Mouse (Mus musculus) stomach, postnatal 0 days (tissue): ENCODE measurements around the gene Eif4h. TPM values are rescaled to one million over a fixed set of nuclear protein-coding genes. Genes with fewer than 3 reads are reported as not detected.

Experiments
- ATAC-seq: fragments of 200-750 bp; cut with Nextera tagmentation; 2 replicates; pipeline ENCODE4 v1.8.0; 2017; ENCODE audit not compliant: low FRiP score, low TSS enrichment
- DNase-seq: peaks from one replicate; pipeline ENCODE4 v3.0.0-alpha.2; 2016; ENCODE audit warnings: low spot score
- H3K27ac ChIP-seq: fragments of 300-500 bp; sonication (generic); replicated peaks from 2 replicates; pipeline ENCODE4 v1.5.1; 2014; ENCODE audit warnings: mild to moderate bottlenecking, control low read depth
- H3K27me3 ChIP-seq: fragments of 300-500 bp; sonication (generic); 2 replicates; pipeline ENCODE4 v1.6.1; 2014; ENCODE audit warnings: low read length; ENCODE audit not compliant: control insufficient read depth, insufficient read depth
- H3K36me3 ChIP-seq: fragments of 300-500 bp; sonication (generic); 2 replicates; pipeline ENCODE4 v1.6.1; 2014; ENCODE audit warnings: low read length, mixed read lengths; ENCODE audit not compliant: control insufficient read depth, insufficient read depth
- H3K4me1 ChIP-seq: fragments of 300-500 bp; sonication (generic); replicated peaks from 2 replicates; pipeline ENCODE4 v1.6.1; 2014; ENCODE audit warnings: antibody characterized with exemption; ENCODE audit not compliant: control insufficient read depth, insufficient read depth
- H3K4me2 ChIP-seq: fragments of 300-500 bp; sonication (generic); replicated peaks from 2 replicates; pipeline ENCODE4 v1.6.1; 2014; ENCODE audit warnings: low read depth, mild to moderate bottlenecking, control low read depth, moderate library complexity
- H3K4me3 ChIP-seq: fragments of 300-500 bp; sonication (generic); 2 replicates; pipeline ENCODE4 v1.5.1; 2014; ENCODE audit warnings: low read depth, low read length, control low read depth
- H3K9ac ChIP-seq: fragments of 300-500 bp; sonication (generic); 2 replicates; pipeline ENCODE4 v1.6.1; 2014; ENCODE audit warnings: mild to moderate bottlenecking, low read length, control low read depth, mixed read lengths
- H3K9me3 ChIP-seq: fragments of 300-500 bp; sonication (generic); 2 replicates; pipeline ENCODE4 v1.6.1; 2016; ENCODE audit warnings: low read length; ENCODE audit not compliant: control insufficient read depth
- CTCF ChIP-seq: IDR thresholded peaks from 2 replicates; pipeline ENCODE4 v1.5.1; 2016; ENCODE audit warnings: antibody characterized with exemption, low read depth, mild to moderate bottlenecking, moderate library complexity
- EP300 ChIP-seq: optimal IDR thresholded peaks from 2 replicates; pipeline ENCODE3; 2016; ENCODE audit warnings: antibody characterized with exemption
- WGBS: fragments of 180-500 bp; shearing (Covaris S2); extraction: QIAGEN DNeasy Blood & Tissue Kit; methylation state at CpG from one replicate; pipeline ENCODE4 v1.1.7; 2014; 5-methylcytosine and 5-hydroxymethylcytosine counted together
- polyA plus RNA-seq: library from polyadenylated mRNA; unstranded; fragments of >200 nt; fragmentation: Nextera tagmentation; extraction: Ambion mirVana; gene quantifications from 2 replicates; pipeline ENCODE4 v1.2.1, GENCODE M21; 2015

Eif4h gene
- polyA plus RNA-seq, 1 experiment from 2014 or later: 238 TPM

DNA sequence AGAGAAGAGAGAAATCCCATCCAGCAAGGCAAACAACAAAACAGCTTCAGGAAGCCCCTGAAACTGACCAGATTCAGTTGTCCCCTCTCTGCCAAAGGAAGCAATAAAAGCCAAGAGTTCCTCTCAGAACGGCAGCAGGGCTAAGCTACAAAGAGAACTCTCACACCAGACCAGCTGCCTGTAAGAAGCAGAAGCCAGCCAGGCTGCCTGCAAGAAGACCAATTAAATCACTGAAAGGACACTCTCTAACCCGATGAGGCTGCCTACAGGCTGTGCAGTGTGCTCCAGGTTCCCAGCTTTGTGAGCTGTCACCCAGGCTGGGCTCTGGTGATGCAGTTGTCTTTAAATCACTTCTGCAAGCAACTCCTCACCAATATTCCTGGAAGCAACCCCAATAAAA lies 44.5 kb upstream of the Eif4h start:
- ATAC-seq (no peak), DNase-seq (no peak)
- TF ChIP-seq CTCF (no peak), EP300 (no peak)
- no peaks in the 10 kb centered on the region for H3K36me3 ChIP-seq
- no peak overlapping the region for H3K9ac ChIP-seq
- peaks cover 12% of the 10 kb centered on the region for H3K4me1 ChIP-seq
- H3K27ac ChIP-seq: no peak overlapping the region
- no peaks in the 10 kb centered on the region for H3K9me3 ChIP-seq
- H3K4me3 ChIP-seq: no peak overlapping the region
- H3K27me3 ChIP-seq: no peaks in the 10 kb centered on the region
- 70% methylated on average over 2 of the region's 2 CpGs for WGBS
- H3K4me2 ChIP-seq: no peak overlapping the region

DNA sequence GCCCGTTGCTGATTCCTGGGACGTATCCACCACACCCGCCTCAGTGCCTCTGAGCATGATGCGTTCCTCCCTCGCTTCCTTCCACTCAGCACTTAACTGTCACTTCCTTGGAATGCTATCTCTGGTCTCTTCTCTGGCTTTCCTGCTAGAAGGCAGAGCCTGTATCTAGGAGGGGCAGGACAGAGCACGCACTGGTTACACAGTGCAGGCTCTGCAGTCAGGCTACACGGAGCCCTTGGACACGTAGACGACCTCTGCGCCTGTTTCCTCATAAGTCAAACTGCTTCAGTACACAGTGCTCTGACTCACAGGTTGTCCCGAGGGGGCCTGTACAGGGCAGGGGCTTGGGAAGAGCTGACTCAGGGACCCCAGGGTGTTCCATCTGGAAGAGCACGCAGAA lies 40.9 kb upstream of the Eif4h start:
- H3K4me3 ChIP-seq: no peak overlapping the region
- no peaks in the 10 kb centered on the region for H3K36me3 ChIP-seq
- no peak overlapping the region for H3K4me2 ChIP-seq
- WGBS: 15% methylated on average over 12 of the region's 12 CpGs
- TF ChIP-seq CTCF: no peak
- TF ChIP-seq EP300: no peak
- no peaks in the 10 kb centered on the region for H3K27me3 ChIP-seq
- no peak overlapping the region for H3K9ac ChIP-seq
- H3K4me1 ChIP-seq: peaks cover 15% of the 10 kb centered on the region
- DNase-seq (peak; percentile 60), ATAC-seq (peak; percentile 81)
- H3K9me3 ChIP-seq: no peaks in the 10 kb centered on the region
- peak overlapping the region; percentile 5 for H3K27ac ChIP-seq

DNA sequence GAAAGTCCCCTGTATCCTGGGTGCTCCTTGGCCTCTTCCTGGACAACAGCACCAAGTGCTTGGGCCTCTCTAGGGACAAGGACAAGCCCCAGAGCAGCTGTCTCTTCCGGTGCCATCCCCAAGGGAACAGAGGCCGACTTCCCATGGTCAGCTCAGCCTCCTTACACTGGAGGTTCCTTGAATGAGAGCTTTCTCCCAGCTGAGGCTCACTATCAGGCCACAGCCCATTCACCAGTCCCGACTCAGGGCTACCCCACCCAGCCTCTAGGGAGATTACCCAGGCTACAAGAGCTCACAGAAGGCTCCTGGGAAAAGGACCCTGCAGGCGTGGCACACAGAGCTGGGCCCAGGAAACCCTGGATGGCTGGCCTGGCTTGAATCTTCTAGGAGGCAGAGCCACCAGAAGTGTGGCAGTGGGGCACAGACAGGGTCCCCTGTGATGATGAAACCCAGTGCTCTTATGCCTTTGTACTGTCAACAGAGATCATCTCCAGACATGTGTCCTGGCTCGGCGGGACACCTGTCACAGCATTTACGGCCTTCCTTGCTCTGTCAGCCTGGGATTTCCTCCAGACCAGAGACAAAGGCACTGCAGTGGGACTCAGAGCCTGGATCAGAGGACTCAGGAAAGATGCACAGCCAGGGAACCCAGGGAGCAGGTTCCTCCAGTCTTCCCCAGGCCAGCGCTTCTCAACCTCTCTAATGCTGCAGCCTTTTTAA lies 39.7 kb upstream of the Eif4h start:
- Histone ChIP-seq H3K27ac (peak overlapping the region; percentile 53), H3K9me3 (no peaks in the 10 kb centered on the region), H3K4me3 (no peak overlapping the region), H3K27me3 (no peaks in the 10 kb centered on the region), H3K4me1 (peaks cover 15% of the 10 kb centered on the region), H3K4me2 (no peak overlapping the region), H3K9ac (peak overlapping the region; percentile 8; the same call in 1 of the 2 replicates), H3K36me3 (no peaks in the 10 kb centered on the region)
- 60% methylated on average over 8 of the region's 8 CpGs for WGBS
- TF ChIP-seq EP300 (no peak), CTCF (no peak)
- peak; percentile 16; the same call in 1 of the 2 replicates for ATAC-seq
- DNase-seq: peak; percentile 60

DNA sequence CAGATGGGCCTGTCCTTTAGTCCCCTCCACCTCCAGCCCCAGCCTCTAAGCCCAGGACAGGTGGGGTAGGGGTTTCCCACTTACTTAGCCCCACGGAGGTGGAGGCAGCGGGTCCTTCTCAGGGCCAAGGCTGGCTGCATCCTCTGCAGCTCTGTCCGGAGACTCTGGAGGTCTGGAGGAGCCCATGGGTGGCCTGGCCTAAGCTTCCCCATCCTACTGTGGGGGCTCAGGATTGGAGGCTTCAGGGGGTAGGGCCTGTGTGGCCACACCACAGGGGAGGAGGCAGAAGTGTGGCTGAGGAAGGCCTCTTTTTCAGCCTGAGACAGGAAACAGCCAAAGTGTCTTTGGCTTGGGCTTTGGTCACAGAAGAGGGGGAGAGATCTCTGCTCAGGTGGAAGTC lies 38.7 kb upstream of the Eif4h start:
- Histone ChIP-seq H3K27ac (peak overlapping the region; percentile 53), H3K4me1 (peaks cover 15% of the 10 kb centered on the region), H3K4me2 (0 out of 2 replicates have a peak overlapping the region, but pooled peaks have one; percentile 25), H3K9me3 (no peaks in the 10 kb centered on the region), H3K9ac (peak overlapping the region; percentile 28; the same call in 1 of the 2 replicates), H3K36me3 (no peaks in the 10 kb centered on the region), H3K27me3 (no peaks in the 10 kb centered on the region), H3K4me3 (peak overlapping the region; percentile 0; the same call in 1 of the 2 replicates)
- TF ChIP-seq EP300: no peak
- ATAC-seq: no peak
- DNase-seq: no peak
- WGBS: 74% methylated on average over 3 of the region's 3 CpGs

DNA sequence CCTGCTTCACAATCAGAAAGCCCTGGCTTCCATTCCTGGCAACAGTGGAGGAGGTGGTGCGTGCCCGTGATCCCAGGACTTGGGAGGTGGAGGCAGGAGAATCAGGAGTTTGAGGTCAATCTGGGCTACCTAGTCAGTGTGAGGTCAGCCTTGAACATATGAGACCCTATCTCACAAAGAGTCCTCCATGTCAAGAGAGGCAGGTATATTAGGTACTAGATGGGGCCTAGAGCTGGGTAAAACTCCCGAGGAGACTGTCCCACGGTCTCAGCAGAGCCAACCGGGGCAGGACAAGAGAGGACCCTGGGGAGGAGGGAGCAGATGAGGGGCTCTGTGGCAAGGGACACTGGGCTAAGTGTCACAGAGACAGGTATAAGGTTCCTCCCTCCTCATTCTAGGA lies 38.2 kb upstream of the Eif4h start:
- no peak overlapping the region for H3K27ac ChIP-seq
- DNase-seq: no peak
- peaks cover 15% of the 10 kb centered on the region for H3K4me1 ChIP-seq
- H3K4me2 ChIP-seq: 0 out of 2 replicates have a peak overlapping the region, but pooled peaks have one; percentile 25
- H3K9me3 ChIP-seq: no peaks in the 10 kb centered on the region
- peak overlapping the region; percentile 0; the same call in 1 of the 2 replicates for H3K4me3 ChIP-seq
- WGBS: 88% methylated on average over 5 of the region's 5 CpGs
- TF ChIP-seq EP300 (no peak), CTCF (no peak)
- no peaks in the 10 kb centered on the region for H3K27me3 ChIP-seq
- no peak for ATAC-seq
- no peak overlapping the region; the same call in 1 of the 2 replicates for H3K9ac ChIP-seq
- H3K36me3 ChIP-seq: no peaks in the 10 kb centered on the region
